Mouse (Mus musculus) lung, postnatal 0 days (tissue): ENCODE measurements around the gene Yeats2.

Experiments used
- CTCF ChIP-seq: IDR thresholded peaks from 2 replicates; pipeline ENCODE4 v1.5.1; 2016; ENCODE audit warnings: antibody characterized with exemption, mild to moderate bottlenecking
- EP300 ChIP-seq: IDR thresholded peaks from 2 replicates; pipeline ENCODE4 v1.6.1; 2016; ENCODE audit warnings: antibody characterized with exemption, mild to moderate bottlenecking, control low read depth

DNA sequence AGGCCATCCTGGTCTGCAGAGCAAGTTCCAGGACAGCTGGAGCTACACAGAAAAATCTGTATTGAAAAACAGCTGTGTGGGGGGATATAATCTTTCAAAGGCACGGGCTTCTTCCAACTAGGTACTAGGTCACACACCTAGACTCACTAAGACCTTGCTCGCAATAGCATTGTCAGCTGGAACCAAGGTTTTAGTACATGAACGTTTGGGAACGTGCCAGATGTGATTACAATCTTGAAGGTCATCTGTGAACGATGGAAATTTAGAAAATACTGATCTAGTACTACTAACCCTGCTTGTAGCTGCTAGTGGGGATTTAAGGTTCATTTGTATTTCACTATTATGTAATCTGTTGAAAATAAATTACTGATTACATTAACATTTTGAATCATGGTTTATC, 11.1 kb downstream of the Yeats2 start:
- TF ChIP-seq CTCF: no peak
- no peak for TF ChIP-seq EP300
